Mouse (Mus musculus) urinary bladder, adult 2 months (tissue): ENCODE data around the gene Vegfa. TPM values are rescaled to one million over a fixed set of nuclear protein-coding genes. Genes with fewer than 3 reads are reported as not detected.

Experiments used
- DNase-seq: peaks from one replicate; pipeline ENCODE4 v3.0.0; 2022; ENCODE audit warnings: low spot score
- polyA plus RNA-seq: library from polyadenylated mRNA; depleted of rRNA; stranded (reverse); fragments of >200 nt; gene quantifications from 2 replicates; pipeline ENCODE4 v1.2.3, GENCODE M21; 2012

Gene Vegfa
- polyA plus RNA-seq, 1 experiment = 138 TPM

GRCm38 (mm10) chr17:46051356-46051755 is 19.2 kb upstream of the Vegfa start:
- no peak for DNase-seq

GRCm38 (mm10) chr17:46049567-46049966 is 17.4 kb upstream of the Vegfa start:
- DNase-seq = no peak

- no peak for DNase-seq
Observed at GRCm38 (mm10) chr17:46048184-46048583, 16.0 kb upstream of the Vegfa start.

GRCm38 (mm10) chr17:46045742-46046141 is 13.6 kb upstream of the Vegfa start:
- no peak for DNase-seq

GRCm38 (mm10) chr17:46044953-46045352 is 12.8 kb upstream of the Vegfa start:
- no peak for DNase-seq

GRCm38 (mm10) chr17:46042158-46042557 is 10.0 kb upstream of the Vegfa start:
- no peak for DNase-seq

GRCm38 (mm10) chr17:46041679-46042078 is 9.5 kb upstream of the Vegfa start:
- DNase-seq = no peak

- no peak for DNase-seq
Observed at GRCm38 (mm10) chr17:46041223-46041622, 9.1 kb upstream of the Vegfa start.

- no peak for DNase-seq
Observed at GRCm38 (mm10) chr17:46040561-46040960, 8.4 kb upstream of the Vegfa start.

GRCm38 (mm10) chr17:46038906-46039305 is 6.7 kb upstream of the Vegfa start:
- no peak for DNase-seq

GRCm38 (mm10) chr17:46036400-46036799 is 4.2 kb upstream of the Vegfa start:
- no peak for DNase-seq

- DNase-seq = no peak
Observed at GRCm38 (mm10) chr17:46034110-46034509, 1.9 kb upstream of the Vegfa start.

- no peak for DNase-seq
Observed at GRCm38 (mm10) chr17:46033607-46034006, 1.4 kb upstream of the Vegfa start.

- DNase-seq = no peak
Observed at GRCm38 (mm10) chr17:46033122-46033521, 953 bp upstream of the Vegfa start.

- DNase-seq = peak; percentile 60
Observed at GRCm38 (mm10) chr17:46031621-46032211, 453 bp downstream of the Vegfa start.

GRCm38 (mm10) chr17:46030731-46031620 is 1.2 kb downstream of the Vegfa start:
- DNase-seq = peak; percentile 73

GRCm38 (mm10) chr17:46030323-46030730 is 1.8 kb downstream of the Vegfa start:
- peak; percentile 62 for DNase-seq

GRCm38 (mm10) chr17:46029554-46030207 is 2.5 kb downstream of the Vegfa start:
- DNase-seq = no peak

GRCm38 (mm10) chr17:46029052-46029553 is 3.1 kb downstream of the Vegfa start:
- no peak for DNase-seq

GRCm38 (mm10) chr17:46028210-46029051 is 3.7 kb downstream of the Vegfa start:
- DNase-seq = no peak
